Mouse (Mus musculus): ENCODE measurements around the gene Carmil2. TPM values are rescaled to one million over a fixed set of nuclear protein-coding genes. Genes with fewer than 3 reads are reported as not detected.

Gene Carmil2
- polyA plus RNA-seq, 1 experiment from 2014 or later, result 1.4 TPM

- H3K27ac ChIP-seq (replicated peaks; ENCODE audit: low read depth, low read length), result no peak overlapping the region
- no peak for ATAC-seq (ENCODE audit: low read depth)
- H3K27me3 ChIP-seq (replicated peaks; ENCODE audit: control insufficient read depth, insufficient read depth, low read length), result 0 out of 2 replicates have a peak, but pooled peaks cover 4% of the 10 kb centered on the region
- H3K9me3 ChIP-seq (ENCODE audit: control insufficient read depth, low read length), result peaks cover 7% of the 10 kb centered on the region; the same call in 1 of the 2 replicates
- H3K4me3 ChIP-seq (ENCODE audit: low read depth, low read length), result no peak overlapping the region
- H3K4me1 ChIP-seq (ENCODE audit: control insufficient read depth, insufficient read depth, low read length), result peaks cover 9% of the 10 kb centered on the region
- WGBS, result 75% methylated on average over 10 of the region's 14 CpGs
- no peak for DNase-seq (ENCODE audit: low spot score)
- no peak overlapping the region for H3K9ac ChIP-seq (ENCODE audit: low read depth, low read length)
- no peak overlapping the region for H3K4me2 ChIP-seq (ENCODE audit: low read depth, low read length)
- no peaks in the 10 kb centered on the region for H3K36me3 ChIP-seq (ENCODE audit: control insufficient read depth, insufficient read depth, low read length)
These were observed 4.9 kb downstream of the Carmil2 start for GRCm38 (mm10) chr8:105690978-105691377.

- H3K4me1 ChIP-seq (ENCODE audit: control insufficient read depth, insufficient read depth, low read length), result peaks cover 9% of the 10 kb centered on the region
- 0 out of 2 replicates have a peak, but pooled peaks cover 4% of the 10 kb centered on the region for H3K27me3 ChIP-seq (replicated peaks; ENCODE audit: control insufficient read depth, insufficient read depth, low read length)
- H3K9ac ChIP-seq (ENCODE audit: low read depth, low read length), result no peak overlapping the region
- WGBS, result 90% methylated on average over 11 of the region's 11 CpGs
- H3K4me2 ChIP-seq (ENCODE audit: low read depth, low read length), result no peak overlapping the region
- no peak overlapping the region for H3K27ac ChIP-seq (replicated peaks; ENCODE audit: low read depth, low read length)
- DNase-seq (ENCODE audit: low spot score) (no peak), ATAC-seq (ENCODE audit: low read depth) (no peak)
- peaks cover 10% of the 10 kb centered on the region; the same call in 1 of the 2 replicates for H3K36me3 ChIP-seq (ENCODE audit: control insufficient read depth, insufficient read depth, low read length)
- H3K4me3 ChIP-seq (ENCODE audit: low read depth, low read length), result no peak overlapping the region
- peaks cover 7% of the 10 kb centered on the region; the same call in 1 of the 2 replicates for H3K9me3 ChIP-seq (ENCODE audit: control insufficient read depth, low read length)
These were observed 6.5 kb downstream of the Carmil2 start for GRCm38 (mm10) chr8:105692449-105693182.

- Histone ChIP-seq H3K27me3 (replicated peaks; ENCODE audit: control insufficient read depth, insufficient read depth, low read length) (0 out of 2 replicates have a peak, but pooled peaks cover 4% of the 10 kb centered on the region), H3K9me3 (ENCODE audit: control insufficient read depth, low read length) (peaks cover 7% of the 10 kb centered on the region; the same call in 1 of the 2 replicates), H3K27ac (replicated peaks; ENCODE audit: low read depth, low read length) (no peak overlapping the region), H3K4me2 (ENCODE audit: low read depth, low read length) (peak overlapping the region; percentile 97), H3K9ac (ENCODE audit: low read depth, low read length) (peak overlapping the region; percentile 57), H3K36me3 (ENCODE audit: control insufficient read depth, insufficient read depth, low read length) (peaks cover 20% of the 10 kb centered on the region), H3K4me3 (ENCODE audit: low read depth, low read length) (peak overlapping the region; percentile 47), H3K4me1 (ENCODE audit: control insufficient read depth, insufficient read depth, low read length) (peaks cover 9% of the 10 kb centered on the region)
- peak; percentile 56 for ATAC-seq (ENCODE audit: low read depth)
- 3% methylated on average over 11 of the region's 30 CpGs for whole genome bisulfite sequencing
- peak; percentile 51 for DNase-seq (ENCODE audit: low spot score)
These were observed 7.6 kb downstream of the Carmil2 start for GRCm38 (mm10) chr8:105693648-105694047.

GRCm38 (mm10) chr8:105694051-105694799, 8.2 kb downstream of the Carmil2 start:
- 13% methylated on average over 37 of the region's 40 CpGs for WGBS
- no peak overlapping the region for H3K27ac ChIP-seq (replicated peaks; ENCODE audit: low read depth, low read length)
- peaks cover 7% of the 10 kb centered on the region; the same call in 1 of the 2 replicates for H3K9me3 ChIP-seq (ENCODE audit: control insufficient read depth, low read length)
- H3K9ac ChIP-seq (ENCODE audit: low read depth, low read length), result peak overlapping the region; percentile 57
- peaks cover 9% of the 10 kb centered on the region for H3K4me1 ChIP-seq (ENCODE audit: control insufficient read depth, insufficient read depth, low read length)
- H3K4me2 ChIP-seq (ENCODE audit: low read depth, low read length), result peak overlapping the region; percentile 97
- ATAC-seq (ENCODE audit: low read depth) (peak; percentile 21), DNase-seq (ENCODE audit: low spot score) (no peak)
- peaks cover 22% of the 10 kb centered on the region for H3K36me3 ChIP-seq (ENCODE audit: control insufficient read depth, insufficient read depth, low read length)
- H3K27me3 ChIP-seq (replicated peaks; ENCODE audit: control insufficient read depth, insufficient read depth, low read length), result 0 out of 2 replicates have a peak, but pooled peaks cover 4% of the 10 kb centered on the region
- H3K4me3 ChIP-seq (ENCODE audit: low read depth, low read length), result peak overlapping the region; percentile 47

- no peak for DNase-seq (ENCODE audit: low spot score)
- ATAC-seq (ENCODE audit: low read depth), result no peak
- 0 out of 2 replicates have a peak, but pooled peaks cover 4% of the 10 kb centered on the region for H3K27me3 ChIP-seq (replicated peaks; ENCODE audit: control insufficient read depth, insufficient read depth, low read length)
- no peak overlapping the region for H3K27ac ChIP-seq (replicated peaks; ENCODE audit: low read depth, low read length)
- no peak overlapping the region for H3K4me2 ChIP-seq (ENCODE audit: low read depth, low read length)
- H3K9ac ChIP-seq (ENCODE audit: low read depth, low read length), result no peak overlapping the region
- H3K4me3 ChIP-seq (ENCODE audit: low read depth, low read length), result no peak overlapping the region
- 73% methylated on average over 30 of the region's 30 CpGs for WGBS
- peaks cover 7% of the 10 kb centered on the region; the same call in 1 of the 2 replicates for H3K9me3 ChIP-seq (ENCODE audit: control insufficient read depth, low read length)
- peaks cover 13% of the 10 kb centered on the region for H3K4me1 ChIP-seq (ENCODE audit: control insufficient read depth, insufficient read depth, low read length)
- peaks cover 22% of the 10 kb centered on the region for H3K36me3 ChIP-seq (ENCODE audit: control insufficient read depth, insufficient read depth, low read length)
These were observed 9.2 kb downstream of the Carmil2 start for GRCm38 (mm10) chr8:105695080-105695780.

- WGBS, result 93% methylated on average over 13 of the region's 17 CpGs
- H3K27ac ChIP-seq (replicated peaks; ENCODE audit: low read depth, low read length), result no peak overlapping the region
- peaks cover 15% of the 10 kb centered on the region for H3K4me1 ChIP-seq (ENCODE audit: control insufficient read depth, insufficient read depth, low read length)
- ATAC-seq (ENCODE audit: low read depth), result no peak
- no peak overlapping the region for H3K9ac ChIP-seq (ENCODE audit: low read depth, low read length)
- no peak overlapping the region for H3K4me3 ChIP-seq (ENCODE audit: low read depth, low read length)
- peaks cover 22% of the 10 kb centered on the region for H3K36me3 ChIP-seq (ENCODE audit: control insufficient read depth, insufficient read depth, low read length)
- 0 out of 2 replicates have a peak, but pooled peaks cover 4% of the 10 kb centered on the region for H3K27me3 ChIP-seq (replicated peaks; ENCODE audit: control insufficient read depth, insufficient read depth, low read length)
- no peak overlapping the region for H3K4me2 ChIP-seq (ENCODE audit: low read depth, low read length)
- H3K9me3 ChIP-seq (ENCODE audit: control insufficient read depth, low read length), result peaks cover 7% of the 10 kb centered on the region; the same call in 1 of the 2 replicates
- DNase-seq (ENCODE audit: low spot score), result no peak
These were observed 11.2 kb downstream of the Carmil2 start for GRCm38 (mm10) chr8:105697196-105697780.

- no peak for DNase-seq (ENCODE audit: low spot score)
- ATAC-seq (ENCODE audit: low read depth), result no peak
- H3K27me3 ChIP-seq (replicated peaks; ENCODE audit: control insufficient read depth, insufficient read depth, low read length), result 0 out of 2 replicates have a peak, but pooled peaks cover 4% of the 10 kb centered on the region
- 92% methylated on average over 5 of the region's 5 CpGs for WGBS
- peaks cover 32% of the 10 kb centered on the region for H3K36me3 ChIP-seq (ENCODE audit: control insufficient read depth, insufficient read depth, low read length)
- no peaks in the 10 kb centered on the region for H3K9me3 ChIP-seq (ENCODE audit: control insufficient read depth, low read length)
- H3K4me2 ChIP-seq (ENCODE audit: low read depth, low read length), result no peak overlapping the region
- H3K4me1 ChIP-seq (ENCODE audit: control insufficient read depth, insufficient read depth, low read length), result peaks cover 14% of the 10 kb centered on the region
- no peak overlapping the region for H3K27ac ChIP-seq (replicated peaks; ENCODE audit: low read depth, low read length)
- H3K4me3 ChIP-seq (ENCODE audit: low read depth, low read length), result no peak overlapping the region
- H3K9ac ChIP-seq (ENCODE audit: low read depth, low read length), result no peak overlapping the region
These were observed 12.7 kb downstream of the Carmil2 start for GRCm38 (mm10) chr8:105698734-105699133.
